Mouse (Mus musculus): ENCODE data around the gene Gm2075.
"Not testable (repeated sequence)": the region's sequence is repeated elsewhere in the genome, so short reads cannot be mapped to it uniquely, and the experiment has no call there.

DNA sequence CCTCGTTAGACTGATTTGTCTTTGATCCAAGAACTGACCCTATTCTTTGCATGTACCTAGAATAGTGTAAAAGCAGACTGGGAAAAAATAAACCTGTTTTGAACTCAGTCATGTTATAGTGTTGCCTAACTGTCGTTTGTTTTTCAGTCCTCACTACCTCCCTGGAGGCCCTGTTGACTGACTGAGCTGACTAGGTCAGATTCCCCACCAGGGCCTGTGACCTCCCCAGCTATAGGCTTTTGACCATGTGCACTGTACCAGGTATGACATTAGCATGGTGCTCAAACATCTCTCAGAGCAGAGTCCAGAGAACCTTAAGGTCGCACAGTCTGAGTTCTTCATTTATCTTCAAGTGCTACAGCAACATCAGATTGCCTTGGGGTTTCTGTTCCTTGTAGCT lies 7.5 kb upstream of the Gm2075 start:
- not testable (repeated sequence) for TF ChIP-seq POLR2A (IDR thresholded peaks at IDR 0.05; ENCODE audit: insufficient read depth, low read length); CTCF (IDR thresholded peaks at IDR 0.05; ENCODE audit: low read depth, low read length); EP300 (IDR thresholded peaks at IDR 0.05; ENCODE audit: insufficient read depth, low read depth, low read length)
